Mouse (Mus musculus) intestine, embryonic 16.5 days (tissue): Measurements from ENCODE around the gene Dnajb2. TPM values are rescaled to one million over a fixed set of nuclear protein-coding genes. Genes with fewer than 3 reads are reported as not detected.

ENCODE experiments used
- ATAC-seq: fragments of 200-750 bp; cut with Nextera tagmentation; 2 replicates; pipeline ENCODE4 v1.8.0; 2017; ENCODE audit warnings: moderate TSS enrichment, moderate library complexity
- H3K27ac ChIP-seq: fragments of 300-500 bp; sonication (generic); 2 replicates; pipeline ENCODE4 v1.5.1; 2014; ENCODE audit warnings: mild to moderate bottlenecking, low read length
- H3K27me3 ChIP-seq: fragments of 300-500 bp; sonication (generic); replicated peaks from 2 replicates; pipeline ENCODE4 v1.6.1; 2014; ENCODE audit warnings: low read length, control low read depth, mixed read lengths; ENCODE audit not compliant: control insufficient read depth, insufficient read depth
- H3K36me3 ChIP-seq: fragments of 300-500 bp; sonication (generic); 2 replicates; pipeline ENCODE4 v1.6.1; 2014; ENCODE audit warnings: low read length, control low read depth; ENCODE audit not compliant: control insufficient read depth, insufficient read depth
- H3K4me1 ChIP-seq: fragments of 300-500 bp; sonication (generic); 2 replicates; pipeline ENCODE4 v1.6.1; 2014; ENCODE audit warnings: low read length, control low read depth, mixed read lengths; ENCODE audit not compliant: control insufficient read depth, insufficient read depth
- H3K4me2 ChIP-seq: fragments of 300-500 bp; sonication (generic); 2 replicates; pipeline ENCODE4 v1.6.1; 2014; ENCODE audit warnings: low read depth, low read length, control low read depth
- H3K4me3 ChIP-seq: fragments of 300-500 bp; sonication (generic); 2 replicates; pipeline ENCODE4 v1.5.1; 2014; ENCODE audit warnings: mild to moderate bottlenecking, low read length
- H3K9ac ChIP-seq: fragments of 300-500 bp; sonication (generic); 2 replicates; pipeline ENCODE4 v1.6.1; 2014; ENCODE audit warnings: low read depth, low read length
- H3K9me3 ChIP-seq: fragments of 300-500 bp; sonication (generic); 2 replicates; pipeline ENCODE4 v1.6.1; 2016; ENCODE audit warnings: low read length, control low read depth; ENCODE audit not compliant: control insufficient read depth
- WGBS: fragments of 180-500 bp; shearing (Covaris S2); extraction: QIAGEN DNeasy Blood & Tissue Kit; methylation state at CpG from one replicate; pipeline ENCODE4 v1.1.7; 2014; 5-methylcytosine and 5-hydroxymethylcytosine counted together
- microRNA-seq: library from miRNA; unstranded; fragments of <30 nt; microRNA quantifications from one replicate; pipeline ENCODE4, GENCODE M21; 2016
- polyA plus RNA-seq: library from polyadenylated mRNA; unstranded; fragments of >200 nt; fragmentation: Nextera tagmentation; extraction: Ambion mirVana; gene quantifications from 2 replicates; pipeline ENCODE4 v1.2.1, GENCODE M21; 2015

Dnajb2 gene
- polyA plus RNA-seq, 1 experiment from 2014 or later, result 24.3 TPM

- ATAC-seq, result no peak
- no peaks in the 10 kb centered on the region for H3K9me3 ChIP-seq
- no peaks in the 10 kb centered on the region for H3K4me1 ChIP-seq
- no peak overlapping the region for H3K4me3 ChIP-seq
- H3K36me3 ChIP-seq, result no peaks in the 10 kb centered on the region
- H3K27me3 ChIP-seq, result no peaks in the 10 kb centered on the region
- WGBS, result 79% methylated on average over 5 of the region's 5 CpGs
- no peak overlapping the region for H3K27ac ChIP-seq
- H3K4me2 ChIP-seq, result no peak overlapping the region
- no peak overlapping the region for H3K9ac ChIP-seq
These were observed 58.1 kb downstream of the Dnajb2 start for GRCm38 (mm10) chr1:75294294-75294693.

Small RNA genes lying within 50 kb of the gene (microRNA-seq; reads per million reads assigned to microRNA genes)
- gene Gm27943, result not detected

Other genes starting within 250 kb of the Dnajb2 start
- gene Nhej1, start 111.2 kb upstream of the Dnajb2 start, polyA plus RNA-seq, result 9.4 and 10.2 TPM in 2 replicates
- 1.2 and 1.5 TPM in 2 replicates for gene Slc23a3, start 102.5 kb upstream of the Dnajb2 start, polyA plus RNA-seq
- 49.1 and 52.5 TPM in 2 replicates for gene Cnppd1, start 93.7 kb upstream of the Dnajb2 start, polyA plus RNA-seq
- gene Retreg2, start 93.6 kb upstream of the Dnajb2 start, polyA plus RNA-seq, result 44.7 and 50.8 TPM in 2 replicates
- gene Zfand2b, start 67.8 kb upstream of the Dnajb2 start, polyA plus RNA-seq, result 53.2 and 54.6 TPM in 2 replicates
- gene Abcb6, start 56.0 kb upstream of the Dnajb2 start, polyA plus RNA-seq, result 21.5 and 27.8 TPM in 2 replicates
- 25.4 and 26.5 TPM in 2 replicates for gene Ankzf1, start 44.3 kb upstream of the Dnajb2 start, polyA plus RNA-seq
- 28.3 and 31.7 TPM in 2 replicates for gene Atg9a, start 44.2 kb upstream of the Dnajb2 start, polyA plus RNA-seq
- gene Glb1l, start 25.6 kb upstream of the Dnajb2 start, polyA plus RNA-seq, result 9.2 and 10.1 TPM in 2 replicates
- gene Stk16, start 25.6 kb upstream of the Dnajb2 start, polyA plus RNA-seq, result 108 and 120 TPM in 2 replicates
- 137 and 151 TPM in 2 replicates for gene Tuba4a, start 16.5 kb upstream of the Dnajb2 start, polyA plus RNA-seq
- not detected in 2 replicates for gene A630095N17Rik, start 4.3 kb upstream of the Dnajb2 start, polyA plus RNA-seq
- gene Ptprn, start 28.1 kb downstream of the Dnajb2 start, polyA plus RNA-seq, result 2.9 and 3.0 TPM in 2 replicates
- gene Resp18, start 42.0 kb downstream of the Dnajb2 start, polyA plus RNA-seq, result 9.2 and 9.9 TPM in 2 replicates
- 159 and 160 TPM in 2 replicates for gene Dnpep, start 81.6 kb downstream of the Dnajb2 start, polyA plus RNA-seq
- gene Des, start 123.9 kb downstream of the Dnajb2 start, polyA plus RNA-seq, result 149 and 159 TPM in 2 replicates
- gene Speg, start 138.9 kb downstream of the Dnajb2 start, polyA plus RNA-seq, result 33.5 and 35.2 TPM in 2 replicates
- 134 and 137 TPM in 2 replicates for gene Gmppa, start 199.5 kb downstream of the Dnajb2 start, polyA plus RNA-seq
- 2.0 and 2.4 TPM in 2 replicates for gene Asic4, start 214.0 kb downstream of the Dnajb2 start, polyA plus RNA-seq
- 25.2 and 28.8 TPM in 2 replicates for gene Chpf, start 242.9 kb downstream of the Dnajb2 start, polyA plus RNA-seq
- gene Tmem198, start 243.1 kb downstream of the Dnajb2 start, polyA plus RNA-seq, result 1.5 and 1.9 TPM in 2 replicates